Mouse (Mus musculus) layer of hippocampus, adult 18-20 months (tissue): ENCODE measurements at regions not wholly inside any gene's neighbourhood (a gene's known extent, or its start where the extent isn't known, plus 50 kb on each side); places are given as distances from the start of the nearest gene placed in this dataset.

Experiments used
- DNase-seq, 2 experiments: peaks; one replicate each; pipeline ENCODE4 v3.0.0; 2022; ENCODE audit warnings: low spot score in 2 of 2

GRCm38 (mm10) chr4:105326989-105327388 is 169.8 kb downstream of the Plpp3 start:
- no peak for DNase-seq

DNA sequence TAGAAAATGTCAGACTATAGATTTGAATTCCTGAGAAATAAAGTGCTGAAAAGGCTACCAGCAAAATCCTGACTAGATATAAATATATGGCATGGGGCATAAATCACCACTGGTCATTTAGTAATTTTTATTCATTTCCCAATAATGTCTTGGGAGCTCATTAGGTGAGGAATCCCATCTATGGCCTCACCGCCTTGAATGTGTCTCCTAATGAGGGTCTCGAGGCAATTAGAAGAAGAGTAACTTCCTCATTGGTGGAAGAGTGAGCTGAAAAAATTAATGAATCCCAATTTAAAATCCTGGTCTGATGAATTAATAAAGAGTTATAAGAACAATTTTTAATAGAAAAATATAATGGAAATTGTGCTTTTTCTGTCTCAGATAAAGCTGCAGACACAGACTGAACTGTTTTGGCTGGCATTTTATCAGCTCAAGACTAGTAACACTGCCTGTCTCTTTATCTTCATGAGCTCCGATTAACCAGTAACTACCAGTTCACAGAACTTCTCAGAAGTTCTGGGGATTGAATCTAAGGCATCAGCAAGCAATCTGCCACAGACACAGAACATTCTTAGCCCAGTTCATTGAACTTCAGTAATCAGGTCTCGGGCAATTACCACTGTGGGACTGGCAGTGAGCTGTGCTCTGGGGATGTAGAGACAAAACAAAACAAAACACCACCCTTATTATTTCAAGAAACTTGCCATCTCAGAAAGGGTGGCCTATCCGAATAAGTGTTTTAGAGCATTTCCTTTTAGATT is 170.7 kb downstream of the Plpp3 start:
- DNase-seq, result no peak

GRCm38 (mm10) chr4:105328776-105329175 is 171.6 kb downstream of the Plpp3 start:
- peak in 1 of 2 experiments; percentile 25 for DNase-seq

- no peak for DNase-seq
Observed at GRCm38 (mm10) chr4:105332081-105332480, 174.9 kb downstream of the Plpp3 start.

- DNase-seq, result no peak
Observed at GRCm38 (mm10) chr4:105335872-105336271, 178.7 kb downstream of the Plpp3 start.

GRCm38 (mm10) chr4:105336557-105336956 is 179.4 kb downstream of the Plpp3 start:
- no peak for DNase-seq

DNA sequence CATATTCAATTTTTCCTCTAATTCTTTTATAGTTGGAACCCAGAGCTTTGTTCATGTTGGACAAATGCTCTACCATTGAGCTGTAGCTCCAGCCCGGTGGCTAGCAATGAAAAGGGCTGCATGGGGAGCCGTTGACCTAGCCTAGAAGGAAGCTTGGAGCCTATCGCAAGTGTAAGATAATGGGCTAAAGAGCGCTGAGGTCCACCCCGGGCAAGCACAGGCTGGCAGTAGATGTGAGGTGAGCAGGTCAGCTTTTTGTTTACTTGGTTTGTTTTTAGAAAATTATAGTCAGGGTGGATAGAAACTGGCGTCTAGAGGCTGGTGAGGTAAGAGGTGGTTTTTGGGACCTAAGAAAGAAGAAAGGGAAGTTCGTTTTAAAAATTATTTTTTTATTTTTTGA is 181.0 kb downstream of the Plpp3 start:
- no peak for DNase-seq

DNA sequence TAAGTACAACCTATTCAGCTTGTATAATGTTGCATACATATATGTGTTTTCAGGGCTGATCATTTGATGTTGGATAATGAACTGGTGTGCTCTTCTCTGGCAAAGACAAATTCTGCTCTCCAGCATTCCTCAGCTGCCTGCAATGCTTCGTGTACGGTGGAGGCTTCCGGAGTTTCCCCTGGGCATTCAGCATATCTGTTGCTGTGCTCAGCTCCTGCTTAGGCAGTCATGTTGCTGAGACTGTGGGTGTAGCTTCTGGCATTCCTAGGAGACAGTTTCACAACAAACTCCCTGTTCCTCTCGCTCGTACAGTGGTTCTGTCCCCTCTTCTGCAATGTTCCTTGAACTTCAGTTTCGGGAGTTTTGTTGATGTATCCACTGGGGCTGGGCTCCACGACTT is 181.7 kb downstream of the Plpp3 start:
- DNase-seq, result peak in 1 of 2 experiments; percentile 29

DNA sequence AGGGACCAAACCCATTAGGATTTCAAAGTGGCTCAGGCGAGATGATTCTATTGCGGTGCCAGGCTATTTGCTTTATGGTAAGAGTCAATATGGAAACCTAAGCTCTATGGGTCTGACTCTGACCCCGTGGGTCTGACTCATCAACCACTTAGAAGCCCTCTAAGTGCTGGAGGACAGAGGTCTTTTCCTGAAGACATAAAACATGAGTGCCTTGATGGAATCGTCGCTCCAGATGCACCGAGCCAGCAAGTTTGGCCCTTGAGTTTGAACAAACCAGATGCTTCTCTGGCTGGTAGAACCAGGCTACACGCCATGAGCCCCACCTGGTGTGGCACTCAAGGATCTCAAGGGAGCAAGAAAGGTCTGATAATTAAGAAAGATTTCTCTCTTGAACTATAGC is 184.1 kb downstream of the Plpp3 start:
- DNase-seq, result no peak

GRCm38 (mm10) chr4:105346846-105347245 is 189.7 kb downstream of the Plpp3 start:
- DNase-seq, result no peak

DNA sequence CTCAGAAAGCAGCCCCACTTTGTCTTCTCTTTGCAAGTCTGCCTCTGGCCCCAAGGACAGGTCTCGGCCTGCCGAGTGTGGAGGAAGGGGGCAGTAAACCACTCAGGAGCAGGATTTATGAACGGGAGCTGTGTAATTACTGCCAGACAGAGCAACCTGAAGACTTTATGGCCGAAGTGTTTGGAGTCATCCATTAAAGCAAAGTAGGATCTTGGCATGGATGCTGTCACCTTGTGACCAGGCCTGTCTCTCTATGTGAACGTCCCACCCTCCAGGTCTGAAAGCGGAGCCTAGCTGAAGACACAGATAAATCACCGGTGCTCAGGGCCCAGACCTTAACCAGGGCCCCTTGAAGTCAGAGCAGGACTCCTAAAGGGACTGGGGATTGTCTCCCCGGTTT is 190.8 kb downstream of the Plpp3 start:
- no peak for DNase-seq

DNA sequence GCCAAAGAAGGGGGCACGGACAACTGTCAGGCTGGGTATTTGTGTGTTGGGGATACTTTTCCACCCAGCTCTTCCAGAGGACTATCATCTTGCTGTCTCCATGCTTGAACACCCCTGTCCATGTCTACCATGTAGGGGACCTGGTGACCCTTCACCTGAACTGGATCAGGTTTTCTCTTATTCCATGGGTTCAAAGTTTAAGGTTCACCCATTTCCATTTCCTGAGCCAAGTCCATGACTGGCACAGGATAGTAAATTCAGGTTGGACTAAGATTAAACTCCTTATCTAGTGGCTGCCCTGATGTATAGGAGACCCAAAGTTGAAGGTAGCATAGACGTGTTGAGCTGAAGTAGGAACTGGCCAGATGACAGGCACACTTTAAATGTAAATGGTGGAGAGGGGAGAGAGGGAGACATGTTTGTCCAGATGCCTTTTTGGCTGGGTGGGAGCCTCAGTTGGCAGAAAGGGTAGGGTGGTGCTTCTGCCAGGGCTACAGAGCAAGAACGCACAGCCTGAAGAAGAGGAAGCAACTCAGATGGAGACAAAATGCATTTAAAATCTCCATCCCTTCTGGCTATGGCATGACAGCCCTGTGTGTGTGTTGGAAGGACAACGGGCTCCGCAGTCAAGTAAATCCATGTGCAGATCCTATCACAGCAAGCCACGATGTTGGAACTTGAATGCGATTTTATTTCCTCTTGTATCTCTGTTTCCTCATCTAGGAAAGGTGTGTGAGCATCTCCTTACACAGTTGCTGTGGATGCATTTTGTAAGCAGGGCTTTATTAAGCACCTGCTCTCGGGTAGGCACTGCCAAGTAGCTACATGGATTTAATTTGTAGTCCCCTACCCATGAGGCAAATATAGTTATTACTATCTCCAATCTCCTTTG is 192.4 kb downstream of the Plpp3 start:
- no peak for DNase-seq

GRCm38 (mm10) chr4:105352342-105352741 is 195.2 kb downstream of the Plpp3 start:
- DNase-seq, result no peak

- DNase-seq, result no peak
Observed at GRCm38 (mm10) chr4:105352953-105353352, 195.8 kb downstream of the Plpp3 start.

DNA sequence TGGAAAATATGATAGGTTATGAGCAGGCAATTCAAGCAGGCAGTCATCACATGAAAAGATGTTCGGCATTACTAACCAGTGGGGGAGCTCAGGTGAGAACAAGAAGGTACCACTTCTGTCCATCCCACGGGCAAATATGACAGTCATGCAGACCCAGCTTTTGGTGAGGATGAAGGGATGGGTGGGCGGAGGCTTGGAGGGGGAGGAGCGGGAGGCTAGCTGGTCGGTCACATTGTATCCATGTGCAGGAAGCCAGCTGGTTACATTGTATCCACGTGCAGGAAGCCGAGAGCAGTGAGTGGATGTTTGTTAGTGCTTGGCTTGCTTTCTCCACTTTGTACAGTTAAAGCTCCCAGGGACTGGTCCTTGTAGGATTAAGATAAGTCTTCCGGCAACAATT is 196.9 kb downstream of the Plpp3 start:
- no peak for DNase-seq

DNA sequence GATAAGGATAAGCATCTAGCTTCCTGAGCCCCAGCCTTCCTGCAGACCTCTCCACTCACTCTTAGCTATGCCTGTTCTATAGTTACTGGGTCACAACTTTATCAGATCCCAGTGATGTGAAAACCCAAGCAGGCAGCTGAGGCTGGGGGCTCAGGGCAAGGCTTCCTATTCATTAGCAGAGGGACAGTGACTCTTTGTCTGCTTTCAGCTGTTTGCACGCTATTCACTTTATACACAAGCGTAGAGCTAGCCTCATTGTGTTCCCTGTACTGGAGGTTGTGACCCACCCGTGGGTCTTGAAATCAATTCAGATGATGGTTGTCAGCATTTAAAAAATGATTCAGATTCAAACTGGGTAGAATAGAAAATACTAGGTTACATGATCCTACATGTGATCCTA is 199.5 kb downstream of the Plpp3 start:
- no peak for DNase-seq

GRCm38 (mm10) chr4:105358725-105359124 is 201.6 kb downstream of the Plpp3 start:
- DNase-seq, result no peak

GRCm38 (mm10) chr4:105364496-105364895 is 207.3 kb downstream of the Plpp3 start:
- DNase-seq, result no peak

- no peak for DNase-seq
Observed at GRCm38 (mm10) chr4:105365076-105365475, 207.9 kb downstream of the Plpp3 start.

GRCm38 (mm10) chr4:105376591-105376990 is 219.4 kb downstream of the Plpp3 start:
- DNase-seq, result no peak

GRCm38 (mm10) chr4:105377469-105378187 is 220.5 kb downstream of the Plpp3 start:
- DNase-seq, result no peak

GRCm38 (mm10) chr4:105384826-105385225 is 227.7 kb downstream of the Plpp3 start:
- no peak for DNase-seq
